Mouse (Mus musculus) kidney, embryonic 16.5 days (tissue): Measurements from ENCODE around the gene Shisa9. TPM values are rescaled to one million over a fixed set of nuclear protein-coding genes. Genes with fewer than 3 reads are reported as not detected.

Experiments used
- ATAC-seq: fragments of 200-750 bp; cut with Nextera tagmentation; 2 replicates; pipeline ENCODE4 v1.8.0; 2017; ENCODE audit warnings: moderate TSS enrichment; ENCODE audit not compliant: low FRiP score, low TSS enrichment
- H3K27ac ChIP-seq: fragments of 300-500 bp; sonication (generic); 2 replicates; pipeline ENCODE4 v1.5.1; 2014; ENCODE audit warnings: low read length
- H3K27me3 ChIP-seq: fragments of 300-500 bp; sonication (generic); 2 replicates; pipeline ENCODE4 v1.6.1; 2014; ENCODE audit warnings: low read length, control low read depth, mixed read lengths; ENCODE audit not compliant: insufficient read depth
- H3K36me3 ChIP-seq: fragments of 300-500 bp; sonication (generic); 2 replicates; pipeline ENCODE4 v1.6.1; 2014; ENCODE audit warnings: low read length, control low read depth, mixed read lengths; ENCODE audit not compliant: insufficient read depth
- H3K4me1 ChIP-seq: fragments of 300-500 bp; sonication (generic); 2 replicates; pipeline ENCODE4 v1.6.1; 2014; ENCODE audit warnings: low read length, control low read depth, mixed read lengths; ENCODE audit not compliant: insufficient read depth
- H3K4me2 ChIP-seq: fragments of 300-500 bp; sonication (generic); replicated peaks from 2 replicates; pipeline ENCODE4 v1.6.1; 2014; ENCODE audit warnings: low read depth, low read length
- H3K4me3 ChIP-seq: fragments of 300-500 bp; sonication (generic); 2 replicates; pipeline ENCODE4 v1.5.1; 2014; ENCODE audit warnings: mild to moderate bottlenecking, low read length
- H3K9ac ChIP-seq: fragments of 300-500 bp; sonication (generic); replicated peaks from 2 replicates; pipeline ENCODE4 v1.6.1; 2014; ENCODE audit warnings: low read length
- H3K9me3 ChIP-seq: fragments of 300-500 bp; sonication (generic); 2 replicates; pipeline ENCODE4 v1.6.1; 2016; ENCODE audit warnings: low read length, control low read depth
- WGBS: fragments of 180-500 bp; shearing (Covaris S2); extraction: QIAGEN DNeasy Blood & Tissue Kit; methylation state at CpG from one replicate; pipeline ENCODE4 v1.1.7; 2014; 5-methylcytosine and 5-hydroxymethylcytosine counted together
- polyA plus RNA-seq: library from polyadenylated mRNA; unstranded; fragments of >200 nt; fragmentation: Nextera tagmentation; extraction: Ambion mirVana; gene quantifications from 2 replicates; pipeline ENCODE4 v1.2.1, GENCODE M21; 2015

Gene Shisa9
- polyA plus RNA-seq, 1 experiment from 2014 or later: 0.34 TPM

- Histone ChIP-seq H3K4me2 (no peak overlapping the region), H3K4me3 (no peak overlapping the region), H3K27ac (no peak overlapping the region), H3K36me3 (no peaks in the 10 kb centered on the region), H3K4me1 (no peaks in the 10 kb centered on the region), H3K9ac (no peak overlapping the region), H3K27me3 (no peaks in the 10 kb centered on the region), H3K9me3 (no peaks in the 10 kb centered on the region)
- WGBS: 38% methylated on average over 2 of the region's 2 CpGs
- ATAC-seq: no peak
These were observed 111.5 kb downstream of the Shisa9 start for GRCm38 (mm10) chr16:12095365-12095764.

- H3K9me3 ChIP-seq: no peaks in the 10 kb centered on the region
- no peak overlapping the region for H3K4me3 ChIP-seq
- H3K4me2 ChIP-seq: no peak overlapping the region
- no peak overlapping the region for H3K27ac ChIP-seq
- H3K4me1 ChIP-seq: no peaks in the 10 kb centered on the region
- WGBS: 80% methylated on average over 4 of the region's 4 CpGs
- no peak for ATAC-seq
- H3K27me3 ChIP-seq: no peaks in the 10 kb centered on the region
- no peak overlapping the region for H3K9ac ChIP-seq
- H3K36me3 ChIP-seq: no peaks in the 10 kb centered on the region
These were observed 124.5 kb downstream of the Shisa9 start for GRCm38 (mm10) chr16:12108436-12108835.

- Histone ChIP-seq H3K9ac (no peak overlapping the region), H3K36me3 (no peaks in the 10 kb centered on the region), H3K27me3 (no peaks in the 10 kb centered on the region), H3K4me2 (no peak overlapping the region), H3K4me3 (no peak overlapping the region), H3K9me3 (no peaks in the 10 kb centered on the region), H3K27ac (no peak overlapping the region), H3K4me1 (no peaks in the 10 kb centered on the region)
- no peak for ATAC-seq
- WGBS: 83% methylated on average over 5 of the region's 5 CpGs
These were observed 127.0 kb downstream of the Shisa9 start for GRCm38 (mm10) chr16:12110851-12111437.

GRCm38 (mm10) chr16:12114396-12114795, 130.5 kb downstream of the Shisa9 start:
- ATAC-seq: no peak

GRCm38 (mm10) chr16:12115040-12115856, 131.3 kb downstream of the Shisa9 start:
- Histone ChIP-seq H3K4me1 (no peaks in the 10 kb centered on the region), H3K4me2 (no peak overlapping the region), H3K9ac (no peak overlapping the region), H3K27me3 (no peaks in the 10 kb centered on the region), H3K36me3 (no peaks in the 10 kb centered on the region), H3K9me3 (no peaks in the 10 kb centered on the region), H3K4me3 (no peak overlapping the region), H3K27ac (no peak overlapping the region)
- no peak for ATAC-seq
- 58% methylated on average over 7 of the region's 7 CpGs for WGBS

More at GRCm38 (mm10) chr16:12114396-12114795, 130.5 kb downstream of the Shisa9 start:
- no peak overlapping the region for H3K27ac ChIP-seq
- no peaks in the 10 kb centered on the region for H3K36me3 ChIP-seq
- no peak overlapping the region for H3K4me3 ChIP-seq
- H3K9me3 ChIP-seq: no peaks in the 10 kb centered on the region
- 80% methylated on average over 5 of the region's 5 CpGs for WGBS
- H3K4me1 ChIP-seq: no peaks in the 10 kb centered on the region
- no peaks in the 10 kb centered on the region for H3K27me3 ChIP-seq
- H3K9ac ChIP-seq: no peak overlapping the region
- no peak overlapping the region for H3K4me2 ChIP-seq

- Histone ChIP-seq H3K4me2 (no peak overlapping the region), H3K9ac (no peak overlapping the region), H3K4me3 (no peak overlapping the region), H3K27ac (no peak overlapping the region), H3K27me3 (no peaks in the 10 kb centered on the region), H3K4me1 (no peaks in the 10 kb centered on the region), H3K36me3 (no peaks in the 10 kb centered on the region), H3K9me3 (no peaks in the 10 kb centered on the region)
- ATAC-seq: no peak
- WGBS: 89% methylated on average over 1 of the region's 1 CpGs
These were observed 133.0 kb downstream of the Shisa9 start for GRCm38 (mm10) chr16:12116926-12117325.

- H3K9me3 ChIP-seq: no peaks in the 10 kb centered on the region
- H3K4me3 ChIP-seq: no peak overlapping the region
- ATAC-seq: no peak
- H3K4me2 ChIP-seq: no peak overlapping the region
- H3K27ac ChIP-seq: no peak overlapping the region
- no peaks in the 10 kb centered on the region for H3K4me1 ChIP-seq
- no peak overlapping the region for H3K9ac ChIP-seq
- WGBS: 81% methylated on average over 3 of the region's 3 CpGs
- H3K36me3 ChIP-seq: no peaks in the 10 kb centered on the region
- H3K27me3 ChIP-seq: no peaks in the 10 kb centered on the region
These were observed 135.6 kb downstream of the Shisa9 start for GRCm38 (mm10) chr16:12119463-12119862.

- ATAC-seq: no peak
- no peaks in the 10 kb centered on the region for H3K36me3 ChIP-seq
- no peak overlapping the region for H3K9ac ChIP-seq
- 82% methylated on average over 3 of the region's 3 CpGs for WGBS
- no peak overlapping the region for H3K4me2 ChIP-seq
- no peak overlapping the region for H3K4me3 ChIP-seq
- no peaks in the 10 kb centered on the region for H3K27me3 ChIP-seq
- peaks cover 6% of the 10 kb centered on the region for H3K9me3 ChIP-seq
- H3K27ac ChIP-seq: no peak overlapping the region
- no peaks in the 10 kb centered on the region for H3K4me1 ChIP-seq
These were observed 145.9 kb downstream of the Shisa9 start for GRCm38 (mm10) chr16:12129782-12130181.

GRCm38 (mm10) chr16:12146666-12147065, 162.8 kb downstream of the Shisa9 start:
- Histone ChIP-seq H3K4me2 (no peak overlapping the region), H3K9ac (no peak overlapping the region), H3K4me1 (no peaks in the 10 kb centered on the region), H3K4me3 (no peak overlapping the region), H3K27ac (no peak overlapping the region), H3K36me3 (no peaks in the 10 kb centered on the region), H3K27me3 (no peaks in the 10 kb centered on the region), H3K9me3 (no peaks in the 10 kb centered on the region)
- ATAC-seq: no peak

- 70% methylated on average over 4 of the region's 4 CpGs for WGBS
- Histone ChIP-seq H3K9ac (no peak overlapping the region), H3K36me3 (no peaks in the 10 kb centered on the region), H3K4me1 (no peaks in the 10 kb centered on the region), H3K27ac (no peak overlapping the region), H3K4me3 (no peak overlapping the region), H3K27me3 (no peaks in the 10 kb centered on the region), H3K4me2 (no peak overlapping the region), H3K9me3 (no peaks in the 10 kb centered on the region)
- no peak for ATAC-seq
These were observed 168.1 kb downstream of the Shisa9 start for GRCm38 (mm10) chr16:12151986-12152385.
